ENCODE assay signal across 8 mouse cellular contexts in genomic region chr17:29436871-29437534, GRCm38 (mm10). TPM values are rescaled to one million over a fixed set of nuclear protein-coding genes. Genes with fewer than 3 reads are reported as not detected.
A peak's percentile ranks its signal among the peaks of the same experiment; 100 is the strongest.
DNase-seq lines count a peak whose midpoint lies in the region; ATAC-seq and TF ChIP-seq lines count a peak whose summit lies in the region.

No protein-coding gene starts in this region.

- H3K4me1 ChIP-seq in hindbrain, embryonic 10.5 days (replicated peaks), result peaks cover 77% of the 10 kb centered on the region
- H3K4me1 ChIP-seq in lung, embryonic 15.5 days, result peaks cover 45% of the 10 kb centered on the region
- peaks cover 14% of the 10 kb centered on the region for H3K4me1 ChIP-seq in thymus, adult 2 months (replicated peaks; ENCODE audit: control insufficient read depth, insufficient read depth, low read length)

- WGBS in hindbrain, embryonic 10.5 days, result under 1% methylated on average over 36 of the region's 36 CpGs
- 2% methylated on average over 35 of the region's 36 CpGs for WGBS in lung, embryonic 15.5 days
- 7% methylated on average over 35 of the region's 36 CpGs for WGBS in thymus, adult 2 months

- TF ChIP-seq POLR2A in thymus, adult 2 months (IDR thresholded peaks at IDR 0.05; ENCODE audit: control insufficient read depth, extremely low read depth, insufficient read depth, low read length, poor library complexity), result no peak; the same call in 1 of the 2 replicates

- no peaks in the 10 kb centered on the region for H3K9me3 ChIP-seq in hindbrain, embryonic 10.5 days
- H3K9me3 ChIP-seq in lung, embryonic 15.5 days, result no peaks in the 10 kb centered on the region

- H3K27me3 ChIP-seq in hindbrain, embryonic 10.5 days (ENCODE audit: insufficient read depth, poor library complexity, severe bottlenecking), result no peaks in the 10 kb centered on the region
- no peaks in the 10 kb centered on the region for H3K27me3 ChIP-seq in lung, embryonic 15.5 days
- H3K27me3 ChIP-seq in thymus, adult 2 months (ENCODE audit: control insufficient read depth, insufficient read depth, low read length), result no peaks in the 10 kb centered on the region

- TF ChIP-seq CTCF in thymus, adult 2 months (IDR thresholded peaks at IDR 0.05; ENCODE audit: borderline replicate concordance, control insufficient read depth, extremely low read depth, insufficient read depth, low read length, poor library complexity), result no peak

- peak; percentile 57 for DNase-seq in NIH3T3 (ENCODE audit: low read depth)
- DNase-seq in cerebellum, adult 8-10 months, result peak; percentile 61
- peak; percentile 88 for DNase-seq in hindbrain, embryonic 10.5 days (ENCODE audit: low spot score)
- DNase-seq in layer of hippocampus, adult 9-11 months, result peak; percentile 80
- DNase-seq in thymus, adult 2 months, result peak; percentile 60

- H3K27ac ChIP-seq in hindbrain, embryonic 10.5 days, result peak overlapping the region; percentile 86
- peak overlapping the region; percentile 69 for H3K27ac ChIP-seq in lung, embryonic 15.5 days
- H3K27ac ChIP-seq in thymus, adult 2 months (ENCODE audit: control insufficient read depth, insufficient read depth, low read length), result no peak overlapping the region

- peak; percentile 85 for ATAC-seq in frontal cortex, adult (ENCODE audit: low TSS enrichment)
- peak; percentile 87 for ATAC-seq in lung, embryonic 15.5 days (ENCODE audit: borderline replicate concordance, extremely low read depth, low FRiP score, low TSS enrichment)
- peak; percentile 84 for ATAC-seq in neutrophil, adult 5-6 weeks (ENCODE audit: extremely low read depth, insufficient number of reproducible peaks, low FRiP score, poor library complexity, severe bottlenecking)

- no peaks in the 10 kb centered on the region for H3K36me3 ChIP-seq in hindbrain, embryonic 10.5 days
- no peaks in the 10 kb centered on the region for H3K36me3 ChIP-seq in lung, embryonic 15.5 days
- H3K36me3 ChIP-seq in thymus, adult 2 months (ENCODE audit: control insufficient read depth, insufficient read depth, low read length), result no peaks in the 10 kb centered on the region

- peak overlapping the region; percentile 37 for H3K9ac ChIP-seq in lung, embryonic 15.5 days

- peak overlapping the region; percentile 47 for H3K4me3 ChIP-seq in hindbrain, embryonic 10.5 days
- H3K4me3 ChIP-seq in lung, embryonic 15.5 days, result peak overlapping the region; percentile 37
- peak overlapping the region; percentile 43 for H3K4me3 ChIP-seq in thymus, adult 2 months (ENCODE audit: control insufficient read depth, insufficient read depth, low read length)

- peak overlapping the region; percentile 66 for H3K4me2 ChIP-seq in lung, embryonic 15.5 days

RNA-seq across cellular contexts. Expression of gene Pim1, which starts 53.5 kb away (rescaled TPM):
- 25.0 and 30.5 TPM in 2 replicates for polyA plus RNA-seq in hindbrain, embryonic 10.5 days (2016; fragmentation: Nextera tagmentation; extraction: Ambion mirVana)
- 16.3 and 17.2 TPM in 2 replicates for polyA plus RNA-seq in lung, embryonic 15.5 days (2015; fragmentation: Nextera tagmentation; extraction: Ambion mirVana)
- total RNA-seq in neutrophil, adult 5-6 weeks (2017), result 632 and 640 TPM in 2 replicates
- polyA plus RNA-seq in thymus, adult 2 months (2012; rRNA removed), result 92.7 and 128 TPM in 2 replicates
